Mouse (Mus musculus) kidney, postnatal 10 days (tissue): Measurements from ENCODE around the gene Rpl21.
"Not testable (repeated sequence)": the region's sequence is repeated elsewhere in the genome, so short reads cannot be mapped to it uniquely, and the experiment has no call there.

Experiments
- DNase-seq: peaks from one replicate; pipeline ENCODE4 v3.0.0; 2021; ENCODE audit warnings: mixed read lengths

Rpl21 gene

GRCm38 (mm10) chr5:146872981-146873631, 40.4 kb downstream of the Rpl21 start:
- no peak for DNase-seq

GRCm38 (mm10) chr5:146876024-146876423, 43.3 kb downstream of the Rpl21 start:
- DNase-seq: no peak

- DNase-seq: not testable (repeated sequence)
Measured at GRCm38 (mm10) chr5:146877882-146878281, 45.2 kb downstream of the Rpl21 start.

- DNase-seq: no peak
Measured at GRCm38 (mm10) chr5:146882261-146882660, 49.6 kb downstream of the Rpl21 start.

- DNase-seq: no peak
Measured at GRCm38 (mm10) chr5:146883053-146883452, 50.4 kb downstream of the Rpl21 start.

- DNase-seq: no peak
Measured at GRCm38 (mm10) chr5:146883486-146884272, 51.0 kb downstream of the Rpl21 start.
